Mouse (Mus musculus) natural killer cell, adult 2 months (primary cell): ENCODE measurements around the gene 1700093K21Rik.
"Not testable (repeated sequence)": the region's sequence is repeated elsewhere in the genome, so short reads cannot be mapped to it uniquely, and the experiment has no call there.

Experiments used
- DNase-seq, 2 experiments: peaks; one replicate each; pipeline ENCODE4 v3.0.0; 2022; ENCODE audit warnings: low spot score in 2 of 2

The 1700093K21Rik gene

DNA sequence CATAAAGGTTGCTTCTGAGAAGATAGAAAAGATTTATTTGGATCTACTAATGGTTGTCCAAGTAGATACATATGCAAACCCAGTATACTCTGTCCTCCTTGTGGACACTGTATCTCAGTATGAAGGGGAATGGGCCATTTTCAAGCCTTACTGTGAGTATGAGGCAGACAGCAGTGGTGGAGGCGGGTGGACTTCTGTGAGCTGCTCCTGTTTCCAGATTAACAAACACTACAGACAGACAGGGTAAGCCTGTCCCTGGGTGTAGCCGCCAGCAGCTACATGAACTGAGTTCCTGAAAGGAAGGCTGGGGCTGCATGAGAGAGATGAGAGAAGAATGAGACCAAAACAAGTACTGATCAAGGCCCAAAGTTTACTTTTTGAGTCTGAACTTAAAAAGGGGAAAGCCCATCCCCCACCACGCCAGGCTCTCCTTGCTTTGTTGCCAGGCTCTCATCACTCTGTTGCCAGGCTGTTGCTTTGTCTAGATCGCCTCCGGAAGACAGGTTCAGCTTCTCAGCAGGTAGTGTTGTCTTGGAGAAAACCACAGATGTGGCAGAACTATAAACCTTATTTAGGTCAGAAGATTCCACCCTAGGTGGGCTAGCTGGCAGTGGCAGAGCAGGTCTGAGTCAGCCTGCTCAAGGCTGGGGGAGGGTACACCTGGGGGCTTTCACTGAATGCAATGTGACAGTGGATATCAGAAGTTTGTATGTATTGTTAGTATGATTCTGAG, at the start of gene 1700093K21Rik:
TSS of gene 1700093K21Rik (minus strand) at position 683 of the 733 bp plus-strand sequence.
- DNase-seq, result no peak

DNA sequence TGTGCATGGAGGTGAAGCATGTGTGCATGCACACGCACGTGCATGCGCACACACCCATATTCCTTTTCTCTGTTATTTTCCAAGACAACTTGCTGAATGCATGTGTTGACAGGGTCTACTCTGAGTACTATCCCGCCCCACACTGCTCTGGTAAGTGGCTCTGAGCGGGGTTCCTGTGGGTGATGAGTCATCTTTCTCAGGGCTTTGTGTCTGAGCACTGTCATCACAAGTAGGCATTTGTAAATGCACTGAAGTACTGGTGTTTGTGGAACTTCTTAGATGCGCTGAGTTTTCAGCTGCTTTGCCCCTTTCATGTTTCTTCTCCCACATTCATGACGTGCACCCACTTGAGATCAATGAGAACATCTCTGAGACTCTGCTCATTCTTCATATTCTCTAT, 49.2 kb upstream of the 1700093K21Rik start:
- peak; percentile 18 to 29 for DNase-seq

DNA sequence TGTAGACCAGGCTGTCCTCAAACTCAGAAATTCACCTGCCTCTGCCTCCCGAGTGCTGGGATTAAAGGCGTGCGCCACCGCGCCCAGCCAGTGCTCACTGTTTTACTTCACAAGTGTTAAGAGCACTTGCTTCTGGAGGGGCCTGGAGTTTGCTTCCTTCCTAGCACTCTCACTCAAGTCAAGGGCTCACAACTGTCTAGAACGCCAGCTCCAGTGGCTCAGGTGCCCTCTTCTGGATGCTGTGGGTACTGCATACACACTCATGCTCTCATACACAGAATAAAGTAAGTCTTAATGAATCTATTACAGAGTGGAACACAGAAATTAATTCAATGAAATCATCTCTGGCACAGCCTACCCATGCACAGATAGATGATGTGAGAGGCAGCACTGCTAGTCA, 44.8 kb upstream of the 1700093K21Rik start:
- peak; percentile 41 to 65 for DNase-seq

DNA sequence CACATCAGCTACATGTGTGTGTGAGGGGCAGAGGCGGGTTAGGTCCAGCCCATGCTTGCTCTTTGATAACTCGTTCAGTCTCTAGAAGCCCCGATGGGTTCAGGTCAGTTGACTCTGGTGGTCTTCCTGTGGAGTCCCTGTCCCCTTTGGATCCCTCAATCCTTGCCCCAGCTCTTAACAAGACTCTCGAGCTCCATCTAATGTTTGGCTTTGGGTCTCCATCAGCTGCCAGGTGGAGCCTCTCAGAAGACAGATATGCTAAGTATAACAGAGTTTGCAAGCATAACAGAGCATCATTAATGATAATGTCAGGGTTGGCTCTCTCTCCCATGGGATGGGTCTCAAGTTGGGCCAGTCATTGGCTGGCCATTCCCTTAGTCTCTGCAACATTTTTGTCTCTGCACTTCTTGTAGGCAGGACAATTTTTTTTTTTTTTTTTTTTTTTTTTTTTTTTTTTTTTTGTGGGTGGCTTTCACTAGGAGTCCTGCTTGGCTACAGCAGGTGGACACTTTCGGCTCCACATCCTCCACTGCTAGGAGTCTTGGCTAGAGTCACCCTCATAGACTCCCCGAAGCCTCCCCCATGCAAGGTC, 36.2 kb upstream of the 1700093K21Rik start:
- DNase-seq, result no peak

DNA sequence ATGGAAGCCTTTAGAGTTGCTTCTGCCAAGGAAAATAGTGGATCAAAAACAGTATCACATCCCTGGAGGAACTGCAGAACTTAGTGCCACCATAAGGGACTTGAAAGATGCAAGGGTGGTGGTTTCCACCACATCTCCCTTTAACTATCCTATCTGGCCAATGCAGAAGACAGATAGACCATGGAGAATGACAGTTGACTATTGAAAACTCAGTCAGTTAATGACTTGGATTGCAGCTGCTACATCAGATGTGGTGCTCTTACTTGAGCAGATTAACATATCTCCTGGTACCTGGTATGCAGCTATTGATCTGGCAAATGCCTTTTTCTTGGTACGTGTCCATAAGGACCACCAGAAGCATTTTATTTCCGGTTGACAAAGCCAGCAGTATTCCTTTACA, 16.5 kb upstream of the 1700093K21Rik start:
- DNase-seq, result no peak

DNA sequence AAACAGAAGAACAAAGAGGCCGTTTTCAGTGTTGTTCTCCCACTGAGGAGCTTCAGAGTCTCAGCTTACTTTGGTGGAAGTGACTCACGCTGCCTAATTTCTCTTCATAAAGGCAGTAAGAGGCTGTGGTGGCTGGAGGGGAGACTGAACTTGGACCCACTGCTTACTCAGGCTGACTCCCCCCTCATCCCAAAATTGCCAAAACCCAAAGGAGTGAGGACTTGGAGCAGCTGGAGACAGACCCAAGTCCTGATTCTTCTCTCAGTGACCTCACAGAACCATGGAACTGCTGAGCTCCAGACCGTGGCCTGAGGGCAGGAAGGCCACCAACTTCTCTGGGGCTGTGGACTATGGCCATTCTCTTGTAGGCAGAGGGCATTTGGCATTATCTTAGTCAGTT, 2.0 kb downstream of the 1700093K21Rik start:
- DNase-seq, result no peak

DNA sequence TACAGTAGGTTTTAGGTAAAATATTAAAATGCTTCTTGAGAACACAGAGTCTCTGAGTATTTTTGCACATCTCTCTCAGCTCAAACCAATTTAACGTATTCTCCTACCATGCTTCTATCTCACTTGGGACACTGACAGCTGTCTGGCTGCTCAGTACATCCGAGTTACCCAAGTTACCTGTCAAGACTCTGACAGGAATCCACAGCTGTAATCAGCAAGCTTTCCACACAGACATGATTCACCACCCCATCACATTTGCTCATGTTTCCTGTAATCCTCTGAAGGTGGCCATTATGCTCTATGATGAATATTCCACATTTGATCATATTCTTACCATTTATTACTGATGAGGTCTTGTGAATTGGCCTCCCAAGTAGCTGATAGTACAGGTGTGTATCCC, 5.6 kb downstream of the 1700093K21Rik start:
- DNase-seq, result no peak

DNA sequence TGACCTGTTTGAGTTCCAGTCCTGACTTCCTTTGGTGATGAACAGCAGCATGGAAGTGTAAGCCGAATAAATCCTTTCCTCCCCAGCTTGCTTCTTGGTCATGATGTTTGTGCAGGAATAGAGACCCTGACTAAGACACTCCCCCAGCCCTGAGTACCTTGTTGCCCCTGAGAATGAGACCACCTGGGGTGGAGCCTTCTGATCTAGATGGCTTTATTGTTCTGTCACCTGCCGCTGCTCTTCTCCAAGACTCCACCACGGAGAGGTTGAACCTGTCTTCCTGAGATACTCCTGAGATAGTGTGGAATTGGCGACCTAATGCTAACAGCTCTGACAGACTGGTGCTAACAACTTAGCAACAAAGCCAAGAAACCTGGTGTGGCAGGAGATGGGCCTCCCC, 6.2 kb downstream of the 1700093K21Rik start:
- not testable (repeated sequence) for DNase-seq

DNA sequence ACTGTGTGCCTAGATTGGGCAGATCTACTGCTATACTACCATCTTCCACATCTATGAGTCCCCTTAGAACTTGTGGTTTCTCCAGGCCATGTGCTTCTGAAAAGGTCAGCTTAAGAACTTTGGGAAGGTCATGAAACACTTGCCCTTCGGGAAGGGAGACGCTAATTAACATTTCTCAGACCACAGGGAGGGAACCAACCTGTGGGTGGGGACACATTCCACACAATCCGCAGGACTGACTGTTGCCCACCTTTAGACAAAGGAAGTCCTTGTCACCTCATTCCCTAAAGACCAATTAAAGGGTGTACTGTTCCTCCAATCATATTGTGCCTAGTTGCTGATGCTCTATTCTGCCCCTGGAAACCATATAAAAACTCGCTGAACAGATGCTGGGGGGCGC, 16.2 kb downstream of the 1700093K21Rik start:
- DNase-seq, result not testable (repeated sequence)

DNA sequence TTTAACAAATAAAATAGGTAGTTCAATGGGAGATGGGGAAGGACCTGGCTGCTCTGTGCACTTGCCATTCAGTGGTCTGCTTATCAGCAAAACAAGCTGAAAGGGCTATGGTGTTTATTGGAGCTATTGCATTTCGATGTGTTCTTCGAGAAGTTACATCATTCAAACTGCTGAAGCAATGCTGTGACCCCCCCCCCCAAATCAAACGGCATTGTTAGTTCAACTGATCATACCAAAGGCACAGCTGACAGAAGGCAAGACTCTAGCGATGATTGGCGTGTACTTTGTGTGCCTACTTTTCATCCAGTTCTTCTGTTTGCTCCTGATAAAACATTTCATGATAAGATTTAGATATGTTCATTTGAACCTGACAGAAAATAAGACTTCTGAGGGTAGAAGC, 22.3 kb downstream of the 1700093K21Rik start:
- no peak for DNase-seq

DNA sequence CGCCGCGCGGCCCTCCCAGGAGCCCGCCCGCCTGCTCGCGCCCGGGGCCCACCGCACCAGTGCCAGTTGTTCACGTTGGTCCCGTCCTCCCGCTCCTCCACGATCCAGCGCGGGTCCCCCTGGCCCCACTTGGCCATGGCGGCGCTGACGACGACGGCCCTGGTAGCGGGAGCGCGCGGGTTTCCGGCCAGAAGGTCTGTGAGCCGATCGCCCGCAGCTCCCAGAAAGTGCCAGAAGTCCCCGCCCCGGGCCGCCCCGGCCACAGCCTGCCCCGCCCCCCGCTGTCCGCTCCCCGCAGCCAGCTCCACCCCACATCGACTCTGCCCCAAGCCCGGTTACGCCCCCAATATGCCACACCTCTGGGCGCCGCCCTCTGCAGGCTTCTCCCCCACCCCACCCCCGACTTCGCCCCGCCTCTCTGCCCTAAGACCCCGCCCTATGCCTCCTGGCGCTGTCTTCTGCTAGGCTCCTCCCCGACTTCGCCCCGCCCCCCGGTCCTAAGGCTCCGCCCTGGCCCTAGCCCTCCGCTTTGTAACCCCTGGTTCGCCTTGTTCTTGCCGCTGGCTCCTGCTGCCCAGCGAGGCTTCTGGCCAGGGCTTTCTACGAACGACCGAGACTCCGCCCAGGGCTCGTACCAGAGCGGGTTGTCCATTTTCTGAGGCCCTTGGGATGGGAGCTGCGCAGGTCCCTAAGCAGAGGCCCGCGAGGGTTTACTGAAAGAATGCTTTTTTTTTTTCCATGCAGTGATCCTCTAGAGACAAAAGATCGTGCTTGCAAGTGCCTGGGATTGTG, 23.0 kb downstream of the 1700093K21Rik start, which contains the start of gene Ahsa2:
TSS of gene Ahsa2 (minus strand) at position 313 of the 792 bp plus-strand sequence.
- peak; percentile 96 to 97 for DNase-seq

DNA sequence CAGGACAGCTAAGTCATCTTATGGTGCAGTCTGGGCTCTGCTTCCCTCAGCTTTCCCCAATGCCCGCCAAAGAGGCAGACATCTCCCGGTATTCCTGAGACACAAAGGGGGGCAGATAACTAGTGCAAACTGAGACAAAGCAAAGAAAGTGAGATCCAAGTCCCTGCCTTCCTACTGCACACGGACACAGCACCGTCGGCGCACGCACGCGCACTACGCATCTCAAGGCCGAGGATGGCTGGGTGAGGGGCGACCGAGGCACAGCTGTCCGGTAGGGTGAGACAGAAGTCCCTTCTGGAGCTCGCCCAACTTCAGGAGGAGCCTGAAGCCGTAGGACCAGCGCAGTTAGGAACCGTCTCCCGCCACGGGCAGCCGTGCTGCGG, 23.6 kb downstream of the 1700093K21Rik start:
- peak; percentile 45 for DNase-seq

DNA sequence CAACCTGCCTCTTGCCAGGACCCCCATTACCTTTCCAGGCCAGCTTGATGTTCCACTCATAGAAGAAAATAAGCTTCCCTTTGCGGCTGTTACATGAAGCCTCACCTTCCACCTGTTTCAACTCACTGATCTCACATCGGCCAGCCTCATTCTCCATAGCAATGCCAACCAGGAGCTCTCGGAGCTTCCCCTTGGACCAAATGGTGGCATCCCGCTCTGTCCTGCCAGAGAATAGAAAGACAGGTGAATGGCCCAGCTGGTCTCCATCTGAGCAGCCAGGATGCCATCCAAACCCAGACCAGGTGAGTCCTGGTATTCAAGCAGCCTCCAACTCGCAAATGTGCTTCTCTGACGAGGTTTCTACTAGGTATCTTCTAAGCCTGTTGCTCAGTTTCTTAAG, 24.3 kb downstream of the 1700093K21Rik start:
- no peak for DNase-seq

DNA sequence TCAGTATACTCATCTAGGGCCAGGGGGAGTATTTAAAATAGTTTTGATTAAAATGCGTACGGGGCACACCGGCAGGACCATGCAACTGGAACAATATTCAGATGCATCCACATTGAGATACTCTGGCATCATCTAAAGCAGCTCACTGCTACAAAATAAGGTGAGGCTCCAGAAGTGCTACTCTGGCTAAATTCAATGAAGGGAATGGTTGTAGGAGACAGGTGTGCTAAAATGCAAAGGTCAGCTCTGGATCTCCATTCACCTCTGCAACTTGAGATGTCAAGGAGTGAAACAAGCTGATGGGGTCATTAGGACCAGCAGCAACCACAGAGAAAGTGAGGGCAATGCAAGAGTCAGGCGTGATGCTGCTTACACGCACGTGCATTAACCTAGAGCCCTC, 25.7 kb downstream of the 1700093K21Rik start:
- DNase-seq, result no peak

DNA sequence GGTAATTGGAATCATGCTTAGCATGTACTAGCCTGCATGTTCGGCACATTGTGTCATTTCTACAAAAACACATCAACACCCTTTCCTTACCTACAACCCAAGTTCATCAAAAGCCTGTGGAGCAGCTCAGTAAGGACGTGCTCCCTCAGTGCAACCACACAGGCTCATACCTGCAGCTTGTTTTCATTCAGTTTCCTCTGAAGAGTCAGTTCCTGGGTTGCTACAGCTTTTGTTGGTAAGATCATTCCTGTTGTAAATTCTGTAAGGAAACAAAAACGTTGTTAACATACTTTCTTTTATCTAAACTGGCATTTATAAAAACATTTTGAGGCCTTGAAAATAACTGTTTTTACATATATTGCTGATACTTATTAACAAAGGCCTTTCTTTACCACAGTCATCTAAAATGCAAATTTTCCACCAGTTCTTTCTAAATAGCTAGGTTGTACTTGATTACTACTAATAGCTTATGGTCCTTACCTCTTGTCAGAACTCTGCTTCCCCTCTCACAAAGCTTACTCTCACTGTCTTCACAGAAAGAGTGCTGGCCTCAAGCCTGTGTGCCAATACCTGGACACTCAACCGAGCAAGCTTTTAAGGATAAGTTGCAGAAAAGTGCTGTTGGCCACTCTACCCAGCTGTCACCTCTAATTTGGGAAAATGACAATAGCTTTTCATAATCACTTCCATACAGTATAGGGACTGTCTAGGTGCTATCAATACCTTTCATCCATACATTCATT, 28.7 kb downstream of the 1700093K21Rik start:
- no peak for DNase-seq

DNA sequence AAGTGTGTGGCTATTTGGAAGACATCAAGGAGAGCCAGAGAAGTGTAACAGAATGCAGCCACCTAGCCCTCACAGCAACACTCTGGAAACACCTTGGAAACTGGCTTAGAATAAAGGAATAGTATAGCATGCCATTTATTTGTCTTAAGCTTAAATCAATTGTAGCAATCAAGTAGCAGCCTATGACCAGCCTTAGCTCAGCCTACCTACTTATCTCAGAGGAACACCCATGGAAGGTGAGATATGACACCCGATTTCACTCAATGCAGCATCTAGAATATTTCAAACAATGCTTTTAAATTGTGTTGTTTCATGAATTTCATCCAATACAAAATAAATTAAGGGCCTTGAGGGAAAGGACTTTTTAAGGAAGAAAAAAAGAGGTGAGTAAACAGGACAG, 31.0 kb downstream of the 1700093K21Rik start:
- no peak for DNase-seq
